Mouse (Mus musculus) layer of hippocampus, adult 18-20 months (tissue): Measurements from ENCODE around the gene Btf3. TPM values are rescaled to one million over a fixed set of nuclear protein-coding genes. Genes with fewer than 3 reads are reported as not detected.
A peak's percentile ranks its signal among the peaks of the same experiment; 100 is the strongest.

Experiments used
- DNase-seq, 2 experiments: peaks; one replicate each; pipeline ENCODE4 v3.0.0; 2022; ENCODE audit warnings: low spot score in 2 of 2
- total RNA-seq, 2 experiments: library from RNA; stranded (reverse); gene quantifications; 2 replicates each; pipeline ENCODE4 v1.2.3; 2021

Gene Btf3
- total RNA-seq, 2 experiments from 2014 or later: 198 to 207 TPM

DNA sequence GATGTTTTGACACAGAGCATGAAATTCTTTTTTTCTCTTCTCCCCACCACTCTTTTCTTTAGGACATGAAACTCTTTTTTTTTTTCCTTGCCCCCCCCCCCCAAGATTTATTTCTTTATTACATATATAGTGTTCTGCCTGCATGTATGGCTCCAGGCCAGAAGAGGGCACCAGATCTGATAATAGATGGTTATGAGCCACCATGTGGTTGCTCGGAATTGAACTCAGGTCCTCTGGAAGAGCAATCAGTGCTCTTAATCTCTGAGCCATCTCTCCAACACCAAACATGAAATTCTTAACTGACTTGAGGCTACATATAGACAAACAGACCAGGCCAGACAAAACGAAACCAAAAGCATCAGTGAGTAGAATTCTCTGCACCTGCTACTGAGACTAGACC, 39.3 kb downstream of the Btf3 start:
- DNase-seq: no peak

DNA sequence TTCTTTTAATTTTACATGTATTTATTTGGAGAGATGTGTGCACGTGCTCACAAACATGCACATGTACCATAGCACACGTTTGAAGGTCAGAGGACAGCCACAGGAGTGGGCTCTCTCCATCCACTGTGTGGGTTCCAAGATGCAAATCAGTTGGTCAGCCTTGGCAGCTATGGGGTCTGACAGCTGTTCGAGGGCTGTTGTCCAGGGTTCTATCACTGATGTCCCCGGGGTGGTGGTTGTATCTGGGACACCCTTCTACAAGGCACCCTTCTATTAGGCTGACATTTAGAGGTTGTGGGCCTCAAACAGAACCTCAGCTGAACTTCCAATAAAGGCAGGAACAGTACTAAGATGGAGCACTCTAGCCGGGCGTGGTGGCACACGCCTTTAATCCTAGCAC, 40.6 kb downstream of the Btf3 start:
- DNase-seq: no peak

DNA sequence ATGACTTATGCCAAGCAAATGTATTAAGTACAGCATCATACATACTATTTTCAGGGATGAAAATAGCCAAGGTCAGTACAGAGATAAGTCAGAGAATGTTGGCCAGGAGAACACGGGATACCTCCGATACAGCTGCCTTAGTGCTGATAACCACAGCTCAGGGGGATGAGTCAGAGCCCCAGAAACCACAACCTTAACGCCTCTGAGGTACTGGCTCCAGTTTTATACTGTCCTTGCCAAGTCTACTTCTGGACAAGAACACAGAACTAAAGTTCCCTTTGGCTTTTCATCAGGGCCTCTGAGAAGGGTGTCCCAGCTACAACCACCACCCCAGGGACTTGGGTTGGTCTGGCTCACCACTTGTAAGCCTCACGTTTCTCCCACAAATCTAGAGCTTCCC, 41.2 kb downstream of the Btf3 start:
- no peak for DNase-seq

DNA sequence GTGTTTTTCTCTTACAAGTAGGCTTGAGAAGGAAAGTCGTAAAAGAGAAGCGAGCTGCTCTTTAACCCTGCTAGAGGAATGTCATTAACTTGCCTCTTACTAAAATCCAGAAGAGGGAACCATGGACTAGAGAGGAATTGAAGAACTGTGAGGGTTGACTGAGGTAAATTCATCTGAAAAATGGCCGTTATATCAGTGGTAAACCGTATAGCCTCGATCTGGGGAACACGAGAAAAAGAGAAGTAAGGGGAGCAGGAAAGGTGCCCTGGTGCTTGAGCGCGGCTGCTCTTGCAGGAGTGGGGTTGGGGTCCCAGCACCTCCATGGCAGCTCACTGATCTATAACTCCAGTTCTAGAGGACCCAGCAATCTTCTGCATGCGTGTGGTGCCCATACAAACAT, 42.8 kb downstream of the Btf3 start:
- no peak for DNase-seq

DNA sequence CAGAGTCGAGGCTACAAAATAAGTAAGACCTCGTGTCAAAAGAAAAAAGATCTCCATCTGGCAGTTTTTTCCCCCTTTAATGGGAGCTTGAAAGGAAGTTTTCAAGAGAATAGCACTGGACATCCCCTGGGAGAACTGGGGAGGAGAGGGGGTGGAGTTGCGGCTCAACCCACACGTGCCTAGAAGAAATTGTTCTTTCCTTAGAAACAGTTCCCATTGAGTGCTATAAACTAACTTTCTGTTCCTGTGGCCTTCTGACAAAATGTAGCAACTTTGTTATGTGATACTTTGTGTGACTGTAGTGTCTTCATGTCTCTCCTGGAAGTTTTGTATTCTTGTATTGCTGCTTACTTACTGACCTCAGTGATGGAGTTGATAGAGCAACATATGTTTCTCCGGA, 52.7 kb downstream of the Btf3 start:
- DNase-seq: no peak

DNA sequence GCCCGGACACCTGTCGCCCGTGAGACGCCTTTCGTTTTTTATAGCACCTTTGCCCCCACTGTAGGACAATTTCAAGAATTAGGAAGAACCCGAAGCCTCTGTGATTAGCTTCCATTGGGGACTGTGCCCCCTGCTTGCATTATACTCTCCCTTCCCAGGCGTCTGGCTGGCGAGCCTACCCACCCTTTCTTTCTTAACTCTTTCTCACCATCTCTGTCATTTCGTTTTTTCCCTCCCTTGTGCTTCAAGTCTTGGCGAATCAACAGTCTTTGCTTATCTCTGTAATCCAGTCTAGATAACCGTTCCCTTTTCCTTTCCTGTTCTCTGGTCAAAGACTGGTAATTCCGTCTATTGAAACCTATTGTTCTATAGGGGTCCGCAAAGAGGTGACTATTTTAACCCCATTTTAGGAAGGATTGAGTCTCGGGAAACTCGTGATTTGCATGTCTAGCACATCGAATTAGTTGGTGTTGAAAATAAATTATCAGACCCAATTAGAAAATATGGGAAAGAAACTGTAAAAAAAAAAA, 53.3 kb downstream of the Btf3 start:
- no peak for DNase-seq

DNA sequence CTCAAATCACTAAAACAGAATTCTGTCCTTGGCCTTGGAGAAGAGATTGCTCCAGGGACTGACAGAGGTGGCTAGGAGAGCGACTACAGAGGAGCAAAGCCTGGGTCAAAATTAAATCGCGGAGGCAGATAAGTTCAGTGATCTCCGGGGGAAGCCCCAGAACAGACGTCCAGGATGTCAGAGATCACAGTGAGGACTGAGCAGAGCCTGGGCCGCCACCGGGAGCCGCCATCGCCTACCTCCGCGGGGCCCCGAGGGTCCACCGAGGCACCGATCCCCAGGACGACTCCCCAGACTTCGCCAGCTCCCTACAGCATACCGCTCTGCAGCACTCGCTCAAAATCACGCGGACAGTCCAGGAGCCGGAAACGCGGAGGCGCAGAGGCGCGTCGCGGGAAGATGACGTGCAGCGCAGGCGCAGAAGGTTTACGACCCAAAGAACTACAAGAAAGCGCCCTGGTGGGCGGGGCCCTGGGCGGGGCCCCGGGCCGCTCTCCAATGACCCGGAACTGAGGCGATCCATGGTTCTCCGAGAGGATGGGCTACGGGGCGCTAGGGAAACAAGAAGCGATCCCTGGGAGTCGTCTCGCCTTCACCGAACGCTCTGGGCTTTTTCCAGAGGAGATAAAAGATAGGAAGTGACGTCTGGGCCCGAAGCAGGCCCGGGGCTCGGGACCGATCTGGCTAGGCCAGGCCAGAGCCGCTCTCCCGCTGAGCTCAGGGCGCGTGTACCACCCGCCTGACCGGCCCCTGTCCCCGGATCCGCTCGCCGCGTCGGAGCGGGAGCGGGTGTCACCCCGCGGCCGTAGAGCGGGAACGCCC, 54.0 kb downstream of the Btf3 start, which contains the start of the genes Utp15 and Ankra2:
TSS of gene Utp15 (minus strand) at position 406 of the 822 bp plus-strand sequence.
TSS of gene Ankra2 (plus strand) at position 439 of the 822 bp plus-strand sequence.
- peak; percentile 97 to 99 for DNase-seq

Other genes starting within 250 kb of the Btf3 start
- gene Arhgef28, start 110.6 kb downstream of the Btf3 start, total RNA-seq: 100 to 1,000 TPM in 1 of 2 experiments, 10 to 100 TPM in 1; 94.9 to 103 TPM
- gene Utp15, start 54.0 kb downstream of the Btf3 start, total RNA-seq: 10 to 100 TPM; 22.3 to 23.2 TPM
- 10 to 100 TPM; 49.1 to 50.0 TPM for gene Ankra2, start 53.9 kb downstream of the Btf3 start, total RNA-seq
- gene Gm21976, start 37.1 kb downstream of the Btf3 start, total RNA-seq: not detected
- 1 to 10 TPM in 1 of 2 experiments, under 1 TPM in 1; 0.68 to 1.1 TPM for gene Foxd1, start 37.2 kb upstream of the Btf3 start, total RNA-seq
- gene Gm10320, start 175.0 kb upstream of the Btf3 start, total RNA-seq: not detected